Mouse (Mus musculus): ENCODE data around the gene Iqub. TPM values are rescaled to one million over a fixed set of nuclear protein-coding genes. Genes with fewer than 3 reads are reported as not detected.

Iqub gene
- polyA plus RNA-seq (2011; ENCODE audit: insufficient read depth, insufficient read length, low replicate concordance, missing spikeins), result not detected in 2 replicates

GRCm38 (mm10) chr6:24514552-24515284, at the start of gene Iqub:
Gene Iqub, minus strand, starts transcription at chr6:24515067.
- no peak within 1 kb of the TSS for H3K4me3 ChIP-seq (replicated peaks; ENCODE audit: control insufficient read depth, low read depth, low read length)
- WGBS, result 25% methylated on average over 13 of the region's 13 CpGs
- no peak within 1 kb of the TSS for H3K27ac ChIP-seq (ENCODE audit: control insufficient read depth, insufficient read depth, low read depth, low read length, poor library complexity)
- no peaks in the 10 kb centered on the region for H3K4me1 ChIP-seq (ENCODE audit: control insufficient read depth, insufficient read depth, low read length)
- TF ChIP-seq CTCF (IDR thresholded peaks at IDR 0.05; ENCODE audit: control insufficient read depth, insufficient read depth, low read length) (no peak), POLR2A (IDR thresholded peaks at IDR 0.05; ENCODE audit: borderline replicate concordance, control insufficient read depth, low read depth, low read length) (no peak)

GRCm38 (mm10) chr6:24564081-24564480, 49.2 kb upstream of the Iqub start:
- Histone ChIP-seq H3K4me3 (replicated peaks; ENCODE audit: control insufficient read depth, low read depth, low read length) (no peak overlapping the region), H3K27ac (ENCODE audit: control insufficient read depth, insufficient read depth, low read depth, low read length, poor library complexity) (no peak overlapping the region), H3K4me1 (ENCODE audit: control insufficient read depth, insufficient read depth, low read length) (no peaks in the 10 kb centered on the region)
- 71% methylated on average over 9 of the region's 9 CpGs for WGBS
- no peak for TF ChIP-seq POLR2A (IDR thresholded peaks at IDR 0.05; ENCODE audit: borderline replicate concordance, control insufficient read depth, low read depth, low read length)
- no peak for TF ChIP-seq CTCF (IDR thresholded peaks at IDR 0.05; ENCODE audit: control insufficient read depth, insufficient read depth, low read length)

GRCm38 (mm10) chr6:24555488-24555887, 40.6 kb upstream of the Iqub start:
- H3K4me3 ChIP-seq (replicated peaks; ENCODE audit: control insufficient read depth, low read depth, low read length), result no peak overlapping the region
- H3K4me1 ChIP-seq (ENCODE audit: control insufficient read depth, insufficient read depth, low read length), result no peaks in the 10 kb centered on the region
- TF ChIP-seq CTCF (IDR thresholded peaks at IDR 0.05; ENCODE audit: control insufficient read depth, insufficient read depth, low read length), result no peak
- WGBS, result 81% methylated on average over 2 of the region's 2 CpGs
- no peak overlapping the region for H3K27ac ChIP-seq (ENCODE audit: control insufficient read depth, insufficient read depth, low read depth, low read length, poor library complexity)

- Histone ChIP-seq H3K4me1 (ENCODE audit: control insufficient read depth, insufficient read depth, low read length) (no peaks in the 10 kb centered on the region), H3K4me3 (replicated peaks; ENCODE audit: control insufficient read depth, low read depth, low read length) (no peak overlapping the region), H3K27ac (ENCODE audit: control insufficient read depth, insufficient read depth, low read depth, low read length, poor library complexity) (no peak overlapping the region)
- WGBS, result 70% methylated on average over 11 of the region's 11 CpGs
- no peak for TF ChIP-seq POLR2A (IDR thresholded peaks at IDR 0.05; ENCODE audit: borderline replicate concordance, control insufficient read depth, low read depth, low read length)
- no peak for TF ChIP-seq CTCF (IDR thresholded peaks at IDR 0.05; ENCODE audit: control insufficient read depth, insufficient read depth, low read length)
These were observed 39.7 kb upstream of the Iqub start for GRCm38 (mm10) chr6:24554427-24555086.

GRCm38 (mm10) chr6:24552046-24552445, 37.2 kb upstream of the Iqub start:
- Histone ChIP-seq H3K27ac (ENCODE audit: control insufficient read depth, insufficient read depth, low read depth, low read length, poor library complexity) (no peak overlapping the region), H3K4me3 (replicated peaks; ENCODE audit: control insufficient read depth, low read depth, low read length) (no peak overlapping the region), H3K4me1 (ENCODE audit: control insufficient read depth, insufficient read depth, low read length) (no peaks in the 10 kb centered on the region)
- WGBS, result 50% methylated on average over 7 of the region's 7 CpGs
- TF ChIP-seq POLR2A (IDR thresholded peaks at IDR 0.05; ENCODE audit: borderline replicate concordance, control insufficient read depth, low read depth, low read length), result no peak
- no peak for TF ChIP-seq CTCF (IDR thresholded peaks at IDR 0.05; ENCODE audit: control insufficient read depth, insufficient read depth, low read length)

GRCm38 (mm10) chr6:24549801-24550200, 34.9 kb upstream of the Iqub start:
- TF ChIP-seq POLR2A (IDR thresholded peaks at IDR 0.05; ENCODE audit: borderline replicate concordance, control insufficient read depth, low read depth, low read length) (no peak), CTCF (IDR thresholded peaks at IDR 0.05; ENCODE audit: control insufficient read depth, insufficient read depth, low read length) (no peak)
- Histone ChIP-seq H3K27ac (ENCODE audit: control insufficient read depth, insufficient read depth, low read depth, low read length, poor library complexity) (no peak overlapping the region), H3K4me3 (replicated peaks; ENCODE audit: control insufficient read depth, low read depth, low read length) (no peak overlapping the region), H3K4me1 (ENCODE audit: control insufficient read depth, insufficient read depth, low read length) (no peaks in the 10 kb centered on the region)
- 28% methylated on average over 2 of the region's 2 CpGs for WGBS

- no peaks in the 10 kb centered on the region for H3K4me1 ChIP-seq (ENCODE audit: control insufficient read depth, insufficient read depth, low read length)
- H3K4me3 ChIP-seq (replicated peaks; ENCODE audit: control insufficient read depth, low read depth, low read length), result no peak overlapping the region
- H3K27ac ChIP-seq (ENCODE audit: control insufficient read depth, insufficient read depth, low read depth, low read length, poor library complexity), result no peak overlapping the region
- 47% methylated on average over 1 of the region's 1 CpGs for whole genome bisulfite sequencing
- TF ChIP-seq CTCF (IDR thresholded peaks at IDR 0.05; ENCODE audit: control insufficient read depth, insufficient read depth, low read length) (no peak), POLR2A (IDR thresholded peaks at IDR 0.05; ENCODE audit: borderline replicate concordance, control insufficient read depth, low read depth, low read length) (no peak)
These were observed 32.0 kb upstream of the Iqub start for GRCm38 (mm10) chr6:24546716-24547420.

GRCm38 (mm10) chr6:24543119-24543591, 28.3 kb upstream of the Iqub start:
- no peak overlapping the region for H3K4me3 ChIP-seq (replicated peaks; ENCODE audit: control insufficient read depth, low read depth, low read length)
- WGBS, result 74% methylated on average over 6 of the region's 6 CpGs
- H3K27ac ChIP-seq (ENCODE audit: control insufficient read depth, insufficient read depth, low read depth, low read length, poor library complexity), result no peak overlapping the region
- no peaks in the 10 kb centered on the region for H3K4me1 ChIP-seq (ENCODE audit: control insufficient read depth, insufficient read depth, low read length)
- TF ChIP-seq CTCF (IDR thresholded peaks at IDR 0.05; ENCODE audit: control insufficient read depth, insufficient read depth, low read length) (no peak), POLR2A (IDR thresholded peaks at IDR 0.05; ENCODE audit: borderline replicate concordance, control insufficient read depth, low read depth, low read length) (no peak)

Data from bone marrow, adult 2 months (tissue).